Mouse (Mus musculus) granulocyte monocyte progenitor cell, adult 5-6 weeks (primary cell): ENCODE data around the gene Hils1. TPM values are rescaled to one million over a fixed set of nuclear protein-coding genes. Genes with fewer than 3 reads are reported as not detected.
"Not testable (repeated sequence)": the region's sequence is repeated elsewhere in the genome, so short reads cannot be mapped to it uniquely, and the experiment has no call there.

Experiments
- ATAC-seq: replicated peaks from 2 replicates; pipeline ENCODE4 v1.8.0; 2016; ENCODE audit warnings: mild to moderate bottlenecking, moderate TSS enrichment, inconsistent platforms; ENCODE audit not compliant: poor library complexity, severe bottlenecking
- total RNA-seq, 2 experiments: library from RNA; stranded (forward) in 1 of 2; stranded (reverse) in 1 of 2; fragments of 200-712, 200-1000 nt in 1 of 2; fragments of >200 nt in 1 of 2; fragmentation: Nextera tagmentation in 1 of 2; gene quantifications; 2 replicates each; pipeline ENCODE4 v1.2.3; 2014 to 2017

Gene Hils1
- total RNA-seq, 2 experiments from 2014 or later = not detected

- ATAC-seq = no peak
These were observed 34.4 kb downstream of the Hils1 start for GRCm38 (mm10) chr11:95001584-95002347.

- no peak for ATAC-seq
These were observed 35.3 kb downstream of the Hils1 start for GRCm38 (mm10) chr11:95002705-95003104.

- ATAC-seq = no peak
These were observed 36.9 kb downstream of the Hils1 start for GRCm38 (mm10) chr11:95004136-95004936.

GRCm38 (mm10) chr11:95004937-95005198, 37.5 kb downstream of the Hils1 start:
- no peak for ATAC-seq

- ATAC-seq = no peak
These were observed 38.6 kb downstream of the Hils1 start for GRCm38 (mm10) chr11:95006038-95006437.

GRCm38 (mm10) chr11:95006525-95007219, 39.3 kb downstream of the Hils1 start:
- ATAC-seq = peak; percentile 66

GRCm38 (mm10) chr11:95007418-95007817, 40.0 kb downstream of the Hils1 start:
- no peak for ATAC-seq

- ATAC-seq = no peak
These were observed 41.6 kb downstream of the Hils1 start for GRCm38 (mm10) chr11:95008661-95009628.

- ATAC-seq = peak; percentile 26
These were observed 42.2 kb downstream of the Hils1 start, which contains the start of gene Samd14 for GRCm38 (mm10) chr11:95009629-95010014. Samd14 (plus strand) TSS chr11:95009879.

- ATAC-seq = no peak
These were observed 42.8 kb downstream of the Hils1 start for GRCm38 (mm10) chr11:95010141-95010739.

- not testable (repeated sequence) for ATAC-seq
These were observed 43.5 kb downstream of the Hils1 start for GRCm38 (mm10) chr11:95010841-95011403.

- ATAC-seq = no peak
These were observed 44.0 kb downstream of the Hils1 start for GRCm38 (mm10) chr11:95011416-95011815.

- no peak for ATAC-seq
These were observed 44.7 kb downstream of the Hils1 start for GRCm38 (mm10) chr11:95012075-95012474.

- no peak for ATAC-seq
These were observed 45.1 kb downstream of the Hils1 start for GRCm38 (mm10) chr11:95012487-95012886.

GRCm38 (mm10) chr11:95015484-95015883, 48.1 kb downstream of the Hils1 start:
- no peak for ATAC-seq
